Mouse (Mus musculus): Measurements from ENCODE around the gene Tmem8b. TPM values are rescaled to one million over a fixed set of nuclear protein-coding genes. Genes with fewer than 3 reads are reported as not detected.

The Tmem8b gene
- total RNA-seq, 2 experiments from 2014 or later, result 8.9 to 9.7 TPM

DNA sequence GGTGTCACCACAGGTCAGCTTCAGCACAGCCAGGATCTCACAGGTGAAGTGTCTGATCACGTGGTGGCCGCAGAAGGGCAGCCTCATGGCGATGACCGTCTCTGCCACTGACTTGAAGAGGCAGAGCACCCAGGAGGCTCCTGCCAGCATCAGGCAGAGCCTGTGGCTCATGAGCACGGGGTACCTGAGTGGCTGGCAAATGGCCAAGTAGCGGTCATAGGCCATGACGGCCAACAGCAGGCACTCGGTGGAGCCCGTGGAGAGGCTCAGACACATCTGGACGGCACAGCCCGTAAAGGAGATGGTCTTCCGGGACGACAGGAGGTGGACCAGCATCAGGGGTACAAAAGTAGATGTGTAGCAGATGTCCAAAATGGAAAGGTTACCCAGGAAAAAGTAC lies 37.2 kb downstream of the Tmem8b start:
- intact Hi-C loops (cut with DNase I), result no loop called here
- DNase-seq, result no peak

DNA sequence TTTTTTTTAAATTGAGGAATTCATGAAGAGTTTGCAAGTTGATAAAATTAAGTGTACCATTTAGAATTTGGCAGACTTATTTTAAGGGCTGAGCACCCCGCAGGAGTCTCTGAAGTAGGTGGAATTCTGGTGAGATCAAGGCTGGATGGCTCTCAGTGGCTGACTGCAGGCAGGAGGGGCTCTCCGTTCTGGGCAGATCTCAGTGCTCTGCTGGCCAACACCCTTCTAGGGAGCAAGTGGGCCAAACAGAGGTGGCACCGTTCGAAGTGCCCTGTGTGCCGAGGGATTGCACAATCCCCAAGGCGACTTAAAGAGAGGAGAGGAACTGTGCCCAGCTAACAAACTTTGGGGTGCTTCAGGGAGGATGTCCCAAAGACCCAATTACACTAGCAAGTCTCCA lies 41.1 kb downstream of the Tmem8b start, which contains the start of gene Olfr71:
Olfr71 (minus strand) TSS at position 387 of the 400 bp plus-strand sequence.
- intact Hi-C loops (cut with DNase I), result loop anchor here (2.0 to 10.0 kb wide), 2 partner anchors 37 to 275 kb away; no protein-coding TSS in a partner anchor
- DNase-seq, result no peak

DNA sequence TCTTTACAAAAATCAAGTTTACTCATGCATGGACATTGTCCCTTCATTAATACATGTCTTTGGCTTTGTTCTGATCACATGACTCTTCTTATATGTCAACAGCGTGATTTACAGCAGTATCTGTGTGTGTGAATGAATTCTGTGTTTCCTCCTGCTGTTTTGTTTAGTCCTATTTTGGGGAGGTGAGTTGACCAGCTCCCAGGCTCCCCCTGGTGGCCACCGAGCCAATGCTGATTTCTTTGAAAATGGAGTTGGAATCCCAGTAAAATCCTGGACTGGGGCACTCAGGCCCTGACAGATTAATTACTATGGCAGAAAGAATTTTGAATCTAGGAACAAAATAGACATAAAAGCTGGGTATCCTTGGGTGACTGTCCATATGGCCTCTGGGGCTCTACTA lies 43.0 kb downstream of the Tmem8b start:
- intact Hi-C loops (cut with DNase I), result loop anchor here (1.0 to 10.0 kb wide), 3 partner anchors 39 to 277 kb away; no protein-coding TSS in a partner anchor
- DNase-seq, result peak; percentile 81 to 82

DNA sequence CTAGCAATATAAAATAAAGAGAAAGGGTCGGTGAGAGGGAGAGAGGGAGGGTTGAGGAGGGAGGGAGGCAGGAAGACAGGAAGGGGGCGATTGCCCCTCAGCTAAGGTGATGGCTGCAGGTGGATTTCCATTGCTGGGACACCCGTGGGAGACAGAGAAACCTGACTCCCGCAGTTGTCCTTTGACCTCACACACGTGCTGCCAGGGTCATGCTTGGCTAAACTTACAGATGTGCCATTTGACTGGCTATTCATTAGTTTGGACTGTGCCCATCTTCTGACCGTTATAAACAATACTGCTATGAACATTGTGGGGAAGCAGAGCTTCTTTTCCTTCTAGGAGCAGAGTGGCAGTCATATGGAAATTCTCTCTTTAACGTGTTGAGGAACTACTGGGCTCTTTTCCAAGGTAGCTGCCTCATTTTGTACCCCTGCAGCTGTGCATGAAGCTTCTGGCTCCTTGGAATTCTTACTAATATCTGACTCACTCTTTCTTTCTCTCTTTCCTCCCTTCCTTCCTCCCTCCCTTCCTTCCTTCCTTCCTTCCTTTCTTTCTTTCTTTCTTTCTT lies 45.0 kb downstream of the Tmem8b start:
- no peak for DNase-seq
- intact Hi-C loops (cut with DNase I), result loop anchor here (10.0 kb wide), 1 partner anchor 279 kb away; no protein-coding TSS in a partner anchor

DNA sequence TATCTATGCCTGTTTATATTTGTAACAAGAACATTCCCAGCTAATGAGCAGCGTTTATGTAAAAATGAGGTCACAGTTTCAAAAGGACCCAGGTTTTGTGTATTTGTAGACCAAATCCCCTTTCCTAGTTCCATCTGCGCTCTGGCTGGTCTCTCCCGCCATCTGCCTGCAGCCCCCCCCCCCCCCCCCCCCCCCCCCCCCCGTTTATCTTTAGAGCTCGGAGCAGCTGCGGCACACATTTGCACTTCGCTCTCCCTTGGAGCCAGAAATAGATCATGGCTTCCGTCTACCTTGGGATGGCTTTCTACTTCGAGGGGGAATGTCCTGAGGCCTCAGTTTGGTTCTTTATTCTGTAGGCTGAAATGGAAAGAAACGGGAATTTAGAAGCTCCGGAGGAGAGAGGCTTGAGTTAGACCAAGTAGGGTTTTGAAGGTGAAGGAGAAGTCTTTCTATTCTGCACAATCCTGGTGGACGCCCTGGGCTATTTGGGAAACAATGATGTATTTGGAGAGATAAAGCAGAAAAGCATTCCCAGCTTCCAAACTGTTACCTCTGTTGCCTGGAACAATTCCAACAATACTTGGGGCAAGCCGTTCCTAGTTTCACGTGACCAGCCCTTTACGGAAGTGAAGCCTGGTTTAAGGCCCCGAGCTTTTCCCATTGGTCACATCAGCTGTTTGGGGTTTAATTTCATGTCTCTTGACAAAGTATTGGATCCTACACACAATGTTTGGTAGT lies 51.9 kb downstream of the Tmem8b start:
- intact Hi-C loops (cut with DNase I), result no loop called here
- no peak for DNase-seq

DNA sequence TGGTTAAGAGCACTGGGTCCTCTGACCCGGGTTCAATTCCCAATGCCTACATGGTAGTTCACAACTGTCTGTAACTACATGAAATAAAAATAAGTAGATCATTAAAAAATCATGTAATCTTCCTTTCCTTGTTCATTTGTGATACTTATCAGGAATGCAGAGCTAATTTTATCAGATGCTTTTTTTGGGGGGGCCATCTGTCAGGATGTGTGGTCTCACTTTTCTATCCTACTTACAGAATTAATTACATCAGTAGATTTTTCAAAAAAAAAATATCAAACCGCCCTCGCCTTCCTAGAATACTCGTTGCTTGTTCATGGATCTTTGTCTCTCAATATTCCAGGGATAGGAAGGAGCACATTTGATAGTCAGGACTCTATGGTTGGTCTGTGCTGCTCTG lies 53.4 kb downstream of the Tmem8b start:
- no peak for DNase-seq
- intact Hi-C loops (cut with DNase I), result no loop called here

DNA sequence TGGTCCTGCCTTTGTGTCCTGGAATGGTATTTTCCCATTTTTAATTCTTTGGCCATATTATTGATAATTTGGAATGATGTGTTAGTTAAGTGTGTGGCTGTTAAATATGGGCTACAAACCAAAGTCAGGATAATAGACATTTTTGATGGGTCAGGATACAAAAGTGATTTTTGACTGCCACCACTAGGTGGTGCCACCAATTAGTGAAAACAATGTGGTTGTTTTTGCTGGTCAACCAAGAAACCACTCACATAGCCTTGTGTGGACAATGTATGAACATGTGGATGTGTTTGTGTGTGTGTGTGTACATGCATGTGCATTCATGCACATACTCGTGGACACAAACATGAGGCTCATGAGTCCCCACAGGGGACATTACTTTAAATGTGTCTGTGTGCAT lies 56.0 kb downstream of the Tmem8b start:
- intact Hi-C loops (cut with DNase I), result no loop called here
- DNase-seq, result peak in 1 of 2 experiments; percentile 55

DNA sequence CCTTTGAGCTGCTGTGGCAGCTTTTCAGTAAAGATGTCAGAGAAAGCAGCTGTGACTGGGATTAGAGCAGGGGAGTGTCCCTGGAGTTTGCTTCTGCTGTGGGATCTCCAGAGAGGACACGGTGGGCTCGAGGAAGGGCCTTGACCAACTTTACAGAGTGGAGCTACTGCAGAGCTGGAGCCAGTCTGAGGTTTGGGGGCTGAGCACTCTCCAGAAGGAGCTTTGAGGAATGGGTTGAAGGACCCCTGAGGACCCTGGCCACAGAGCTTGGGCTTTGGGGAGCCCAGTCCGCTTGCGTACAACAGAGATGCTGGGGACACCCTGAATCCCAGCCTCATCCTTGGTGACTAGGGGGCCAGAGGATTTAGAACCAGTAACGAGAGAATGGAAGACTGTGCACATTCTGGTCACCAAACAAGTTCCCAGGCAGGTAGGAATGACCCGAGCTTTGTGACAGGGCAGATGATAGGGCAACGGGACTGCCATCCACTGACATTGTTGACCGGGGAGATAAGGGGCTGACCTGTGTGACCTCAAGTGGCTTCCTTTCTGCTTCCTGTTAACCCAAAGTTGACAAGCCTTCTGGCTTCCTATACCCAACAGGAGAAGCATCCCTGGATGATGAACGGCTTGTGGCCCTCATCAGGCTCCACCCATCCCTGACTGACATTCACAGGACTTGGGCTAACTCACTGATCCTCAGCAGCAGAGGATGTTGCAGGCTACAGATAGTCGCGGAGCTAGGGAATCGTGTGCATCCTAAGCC lies 57.6 kb downstream of the Tmem8b start:
- DNase-seq, result no peak
- intact Hi-C loops (cut with DNase I), result no loop called here

DNA sequence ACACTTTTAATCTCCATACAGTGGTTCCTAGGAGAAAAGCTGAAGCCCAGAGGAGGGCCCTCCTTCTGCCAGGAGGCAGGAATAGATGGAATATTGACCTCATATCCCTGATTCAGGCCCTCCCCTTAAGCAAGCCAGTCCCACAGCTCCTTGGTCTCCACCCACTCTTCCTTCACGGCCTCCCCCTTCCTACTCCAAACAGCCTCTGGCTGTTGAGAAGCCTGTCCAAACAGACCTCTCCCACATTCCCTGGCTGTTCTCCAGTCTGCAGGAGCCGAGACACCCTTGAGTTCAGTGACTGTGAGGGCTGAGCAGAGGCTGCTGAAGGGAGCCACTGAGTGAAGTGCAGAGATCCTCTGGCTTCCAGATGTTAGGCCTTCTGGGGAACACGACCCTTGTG lies 58.2 kb downstream of the Tmem8b start, which contains the start of gene Hrct1:
Hrct1 (plus strand) TSS at position 194 of the 400 bp plus-strand sequence.
- peak; percentile 64 to 82 for DNase-seq
- intact Hi-C loops (cut with DNase I), result no loop called here

DNA sequence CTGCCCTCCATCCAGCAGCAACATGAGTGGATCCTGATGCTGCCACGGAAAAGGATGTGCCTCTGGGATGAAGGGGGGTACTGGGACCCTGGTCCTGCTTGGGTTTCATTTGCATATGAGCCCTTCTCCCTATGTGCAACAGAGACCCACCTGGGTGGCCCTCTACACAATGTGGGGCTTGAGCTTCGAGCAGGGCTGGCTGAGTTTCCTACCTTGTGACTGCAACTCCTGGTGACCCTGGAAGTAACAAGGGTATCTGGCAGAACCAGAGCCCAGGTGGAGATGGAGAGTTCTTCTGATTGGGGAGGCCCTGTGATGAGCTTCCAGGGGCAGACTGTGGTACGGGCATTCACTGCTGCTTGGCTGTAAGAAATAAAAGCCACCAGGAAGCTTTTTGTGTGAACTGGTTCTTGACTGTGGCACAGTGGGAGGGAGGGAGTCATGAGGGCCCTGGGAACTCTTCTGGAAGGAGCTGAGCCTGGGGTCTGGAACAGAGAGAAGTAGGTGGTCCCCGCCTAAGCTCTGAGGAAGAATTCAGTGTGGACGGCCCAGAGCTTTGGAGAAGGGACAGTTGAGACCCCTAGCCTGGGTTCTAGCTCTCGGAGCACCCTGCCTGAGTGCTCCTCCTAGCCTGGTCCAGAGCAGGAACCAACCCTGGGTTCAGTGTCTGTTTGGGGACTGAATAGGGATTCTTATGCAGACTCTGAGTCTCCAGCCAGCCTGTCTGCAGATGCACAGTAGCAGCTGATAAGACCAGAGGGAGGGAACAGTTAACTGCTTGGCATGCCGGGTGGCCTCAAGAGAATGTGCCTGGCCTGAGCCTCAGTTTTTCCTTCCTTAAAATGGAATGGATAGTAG lies 59.2 kb downstream of the Tmem8b start:
- DNase-seq, result no peak
- intact Hi-C loops (cut with DNase I), result no loop called here

DNA sequence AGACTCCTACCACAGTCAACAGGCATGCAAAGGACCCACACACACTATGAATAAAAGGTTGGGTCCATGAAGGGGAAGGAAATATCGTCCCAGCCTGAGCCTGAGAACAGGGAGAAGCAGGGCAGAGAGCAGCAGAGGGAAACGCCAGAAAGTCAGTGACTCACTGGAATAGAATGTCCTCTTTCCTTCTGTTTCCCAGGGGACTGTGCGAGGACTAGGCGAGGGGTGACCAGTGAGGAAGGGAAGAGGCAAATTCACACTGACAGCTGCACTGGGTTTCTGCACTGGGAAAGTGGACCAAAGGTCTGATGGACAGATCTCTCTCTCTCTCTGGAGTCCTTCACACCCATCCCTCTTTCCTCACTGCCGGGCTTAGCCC lies 59.8 kb downstream of the Tmem8b start:
- peak in 1 of 2 experiments; percentile 61 for DNase-seq
- intact Hi-C loops (cut with DNase I), result no loop called here

DNA sequence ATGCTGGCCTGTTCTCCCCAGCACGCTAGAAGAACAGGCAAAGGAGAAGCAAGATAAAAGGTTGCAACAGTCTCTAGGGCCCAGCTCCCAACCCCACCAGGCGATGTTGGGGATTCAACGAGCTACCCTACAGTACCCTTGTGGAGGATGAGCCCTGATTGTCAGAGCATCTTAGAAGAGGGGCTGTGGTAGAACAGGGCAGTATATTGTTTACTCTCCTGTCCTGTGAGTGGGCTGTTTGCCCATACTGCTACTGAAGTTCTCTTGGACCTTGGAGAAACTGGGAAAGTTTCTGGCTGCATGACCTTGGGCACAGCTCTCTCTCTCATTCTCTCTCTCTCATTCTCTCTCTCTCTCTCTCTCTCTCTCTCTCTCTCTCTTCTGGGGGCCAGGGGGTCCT lies 60.4 kb downstream of the Tmem8b start:
- intact Hi-C loops (cut with DNase I), result no loop called here
- no peak for DNase-seq

DNA sequence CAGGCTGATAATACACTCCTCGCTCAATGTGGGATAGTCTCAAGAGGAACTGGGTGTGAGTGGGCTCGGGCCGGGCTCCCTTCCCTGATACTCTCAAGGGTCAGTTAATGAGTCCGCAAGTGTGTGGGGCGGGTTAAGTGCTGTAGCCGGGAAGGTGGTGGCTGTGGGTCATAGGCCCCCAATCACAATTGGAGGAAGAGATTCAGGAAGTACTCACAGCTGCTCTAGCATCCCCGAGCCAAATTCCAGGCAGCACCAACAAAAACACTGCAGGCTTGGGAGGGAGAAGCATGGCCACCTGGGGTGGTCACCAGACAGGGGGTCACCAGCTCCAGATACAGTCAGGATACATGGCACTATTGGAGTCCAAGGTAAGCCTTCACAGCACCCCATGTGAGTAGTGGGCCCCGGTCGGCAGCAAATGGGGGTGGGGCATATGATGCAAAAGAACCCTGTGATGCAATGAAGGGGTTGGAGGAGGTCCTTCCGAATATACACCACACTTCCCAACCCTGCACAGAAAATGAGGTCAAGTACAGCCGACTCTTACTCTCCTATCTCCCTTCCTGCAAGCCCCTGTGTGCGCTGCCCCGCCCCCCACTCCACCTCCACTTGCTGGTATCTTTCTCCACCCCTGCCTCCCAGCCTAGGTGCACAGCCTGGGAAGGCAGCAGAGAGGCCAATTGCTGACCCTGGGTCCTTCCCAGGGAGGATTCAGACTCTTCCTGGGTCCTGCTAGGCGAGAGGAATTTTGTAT lies 61.2 kb downstream of the Tmem8b start, which contains the start of gene Spaar:
Spaar (plus strand) TSS at position 241 of the 757 bp plus-strand sequence.
- peak; percentile 52 to 60 for DNase-seq
- intact Hi-C loops (cut with DNase I), result no loop called here

DNA sequence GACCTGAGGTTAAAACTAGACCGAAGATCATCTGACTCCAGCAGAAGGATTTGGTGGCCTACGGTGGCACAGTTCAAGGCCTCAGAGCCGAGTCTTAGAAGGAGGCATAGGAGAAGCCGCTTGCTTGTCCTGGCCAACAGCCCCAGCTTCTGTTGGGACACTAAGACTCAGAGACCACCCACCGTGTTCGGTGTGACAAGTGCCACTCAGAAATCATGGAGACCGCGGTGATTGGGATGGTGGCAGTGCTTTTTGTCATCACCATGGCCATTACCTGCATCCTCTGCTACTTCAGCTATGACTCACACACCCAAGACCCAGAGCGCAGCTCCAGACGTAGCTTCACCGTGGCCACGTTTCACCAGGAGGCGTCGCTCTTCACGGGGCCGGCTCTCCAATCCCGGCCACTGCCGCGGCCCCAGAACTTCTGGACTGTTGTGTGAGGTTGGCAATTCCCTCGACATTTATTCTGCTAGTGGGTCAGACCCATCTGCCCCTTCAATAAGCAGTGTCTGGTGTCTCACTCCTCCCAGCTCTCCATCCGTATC lies 62.1 kb downstream of the Tmem8b start:
- intact Hi-C loops (cut with DNase I), result no loop called here
- DNase-seq, result no peak

DNA sequence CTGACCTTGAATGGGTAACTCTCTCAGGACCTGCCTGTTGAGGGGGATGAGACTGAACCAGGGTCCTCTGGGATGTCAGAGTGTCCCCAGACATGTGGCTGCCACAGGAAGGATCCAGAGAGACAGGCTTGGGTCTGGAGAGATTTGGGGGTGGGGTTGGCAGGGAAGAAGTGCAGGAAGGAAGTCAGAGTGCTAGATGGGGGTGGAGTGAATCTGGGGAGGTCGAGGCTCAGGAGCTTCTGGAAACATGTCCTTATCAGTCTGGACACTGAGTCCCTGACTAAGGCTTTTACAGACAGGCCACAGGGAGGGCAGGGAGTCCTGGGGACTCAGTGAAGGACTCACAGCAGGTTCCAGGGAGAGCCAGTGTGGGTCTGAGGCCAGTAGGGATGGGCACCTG lies 63.4 kb downstream of the Tmem8b start:
- intact Hi-C loops (cut with DNase I), result no loop called here
- no peak for DNase-seq

DNA sequence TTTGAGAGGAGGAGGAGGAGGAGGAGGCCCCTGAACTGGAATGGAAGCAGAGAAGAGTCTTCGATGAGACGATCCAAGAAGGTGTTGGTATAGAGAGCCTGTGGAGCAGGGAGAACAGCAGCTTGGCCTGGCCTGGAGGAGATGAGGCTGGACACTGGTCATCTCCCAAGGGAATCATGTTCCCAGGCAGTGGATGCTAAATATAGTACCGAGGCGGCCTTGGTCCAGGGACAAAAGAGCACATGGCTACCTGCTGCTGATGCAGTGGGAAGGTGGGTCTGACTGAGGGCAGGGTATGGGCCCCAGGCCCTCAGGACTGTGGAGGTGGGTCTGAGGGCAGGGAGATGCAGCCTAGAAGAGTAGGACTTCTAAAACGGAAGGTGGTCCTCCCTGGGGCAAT lies 64.4 kb downstream of the Tmem8b start:
- intact Hi-C loops (cut with DNase I), result no loop called here
- no peak for DNase-seq

DNA sequence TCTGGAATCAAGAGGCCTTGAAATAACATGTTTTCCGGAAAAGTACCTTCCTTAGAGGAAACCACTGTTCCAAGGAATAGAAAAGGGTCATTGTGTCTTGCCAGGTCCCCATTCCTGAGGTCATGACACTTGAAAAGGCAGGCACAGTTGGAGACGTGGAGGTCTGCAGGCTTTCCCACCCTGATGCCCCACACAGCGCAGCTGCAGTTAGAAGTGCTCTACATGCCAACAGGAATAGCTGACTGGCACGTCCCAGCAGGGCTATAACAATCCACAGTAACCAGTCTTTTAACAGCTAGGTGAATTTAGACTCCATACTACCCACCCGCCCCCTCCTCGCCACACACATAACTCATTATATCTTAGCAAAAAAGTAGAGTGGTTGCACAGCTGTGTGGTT lies 68.4 kb downstream of the Tmem8b start:
- intact Hi-C loops (cut with DNase I), result no loop called here
- no peak for DNase-seq

DNA sequence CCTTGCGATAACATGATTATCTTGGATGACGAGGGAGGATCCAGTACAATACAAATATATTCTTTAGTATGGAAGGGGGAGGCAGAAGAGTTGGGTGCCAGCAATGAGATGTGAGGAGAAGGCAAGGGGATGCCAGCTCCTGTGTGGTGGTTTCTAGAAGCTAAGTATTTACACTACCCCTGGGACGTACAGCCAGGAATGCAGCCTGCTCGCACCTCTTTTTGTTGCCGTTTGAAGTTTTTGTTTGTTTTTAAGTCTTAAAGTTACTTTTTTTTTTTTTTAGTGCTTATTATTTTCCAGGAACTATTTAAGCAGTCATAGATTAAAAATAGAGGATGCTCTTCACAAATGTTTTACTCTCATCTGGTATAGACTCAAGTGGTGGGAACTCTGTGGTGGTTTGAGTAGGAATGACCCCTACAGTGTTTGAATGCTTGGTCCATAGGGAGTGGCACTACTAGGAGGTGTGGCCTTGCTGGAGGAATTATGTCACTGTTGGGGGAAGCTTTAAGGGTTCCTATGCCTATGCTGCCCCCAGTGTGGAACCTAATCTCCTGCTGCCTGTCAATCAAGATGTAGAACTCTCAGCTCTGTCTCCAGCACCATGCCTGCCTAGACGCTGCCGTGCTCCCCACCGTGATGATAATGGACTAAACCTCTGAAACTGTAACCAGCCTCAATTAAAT lies 70.4 kb downstream of the Tmem8b start:
- DNase-seq, result no peak
- intact Hi-C loops (cut with DNase I), result no loop called here

DNA sequence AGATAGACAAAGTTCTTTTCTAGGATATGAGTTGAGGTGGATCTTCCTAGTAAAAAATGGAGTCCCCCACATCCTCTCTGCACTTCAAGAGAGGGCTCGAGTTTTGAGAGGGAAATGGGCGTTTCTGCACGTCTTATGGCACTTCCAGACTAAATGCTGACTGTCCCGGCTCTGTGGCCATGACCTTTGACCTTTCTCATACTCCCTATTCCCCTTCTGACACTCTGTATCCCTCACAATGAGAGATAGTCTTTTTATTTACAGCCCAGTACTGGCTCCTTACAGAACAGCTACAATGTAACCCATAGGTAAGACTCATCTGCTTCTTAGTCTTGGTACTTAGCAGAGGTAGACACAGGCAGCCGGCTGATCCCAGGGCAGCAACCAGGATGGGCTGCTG lies 72.8 kb downstream of the Tmem8b start:
- intact Hi-C loops (cut with DNase I), result no loop called here
- no peak for DNase-seq
